Mouse (Mus musculus) heart, postnatal 36 days (tissue): ENCODE measurements around the gene Eps15l1. TPM values are rescaled to one million over a fixed set of nuclear protein-coding genes. Genes with fewer than 3 reads are reported as not detected.

ENCODE experiments used
- DNase-seq, 2 experiments: peaks; one replicate each; pipeline ENCODE4 v3.0.0; 2021 to 2022
- intact Hi-C: fragments of 180-260 bp; cut with DNase I; formaldehyde crosslinking; loops from one replicate; pipeline ENCODE4 v1.15.1; 2025
- total RNA-seq, 2 experiments: library from RNA; stranded (reverse); gene quantifications; 2 replicates each; pipeline ENCODE4 v1.2.3; 2021

Eps15l1 gene
- total RNA-seq, 2 experiments from 2014 or later: 41.5 to 43.0 TPM

DNA sequence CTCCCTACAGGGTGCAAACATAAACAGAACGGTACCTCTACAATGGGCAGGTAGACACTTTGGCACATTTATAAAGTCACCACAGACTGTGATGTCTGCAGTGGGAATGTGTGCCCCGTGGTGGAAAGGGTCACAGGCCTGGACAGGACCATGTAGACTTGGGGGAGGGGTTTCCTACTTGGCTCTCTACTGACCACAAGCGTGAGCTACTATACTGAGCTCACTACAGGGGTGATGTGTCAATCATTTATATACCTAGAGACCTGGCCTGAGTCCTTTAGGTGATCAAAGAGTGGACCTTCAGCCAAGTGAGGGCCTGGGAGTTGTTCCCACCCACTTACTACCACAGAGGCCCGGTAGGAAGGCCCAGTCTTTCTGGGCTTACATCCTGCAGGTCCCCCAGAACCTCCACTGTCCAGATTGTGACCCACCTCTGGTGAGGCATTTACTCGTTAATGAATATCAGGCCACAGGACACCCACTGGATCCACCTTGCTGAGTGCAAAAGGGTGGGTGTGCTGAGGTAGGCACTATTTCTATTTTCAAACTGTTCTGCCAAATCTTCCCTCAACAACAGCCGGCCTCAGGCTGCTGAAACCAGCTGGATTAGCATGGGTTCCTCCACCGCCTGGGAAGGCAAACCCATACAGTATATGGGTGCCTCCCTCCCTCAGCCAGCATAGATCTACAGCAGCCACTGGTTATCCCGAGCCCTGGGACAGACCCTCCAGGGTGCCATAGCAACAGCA lies 68.1 kb downstream of the Eps15l1 start:
- DNase-seq: no peak
- intact Hi-C loops: no loop called here

DNA sequence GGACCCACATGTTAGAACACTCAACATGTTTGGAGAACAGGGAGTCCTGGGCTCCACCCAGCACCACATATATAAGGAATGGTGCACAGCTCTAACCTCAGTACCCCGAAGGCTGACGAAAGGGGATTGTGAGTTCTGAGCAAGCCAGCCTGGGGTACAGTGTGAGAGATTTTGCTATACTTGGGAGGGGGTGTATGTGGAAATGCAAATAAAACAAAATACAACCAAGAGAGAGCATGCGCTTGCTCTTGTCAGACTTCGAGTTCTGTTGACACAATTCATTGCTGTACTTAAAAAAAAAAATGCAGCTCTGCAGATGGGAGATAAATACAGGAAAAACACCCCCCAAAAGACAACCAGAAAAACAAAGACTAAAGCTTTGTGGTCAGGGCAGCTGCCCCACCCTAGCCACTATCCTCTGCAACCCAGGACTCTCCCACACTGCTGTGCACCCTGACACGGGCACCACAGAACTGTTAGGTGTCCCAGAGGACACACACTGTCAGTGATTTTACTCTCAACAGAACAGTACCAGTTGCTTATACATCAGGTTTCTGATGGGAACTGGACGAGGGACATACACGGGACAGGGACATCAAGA lies 69.8 kb downstream of the Eps15l1 start:
- intact Hi-C loops: no loop called here
- no peak for DNase-seq

DNA sequence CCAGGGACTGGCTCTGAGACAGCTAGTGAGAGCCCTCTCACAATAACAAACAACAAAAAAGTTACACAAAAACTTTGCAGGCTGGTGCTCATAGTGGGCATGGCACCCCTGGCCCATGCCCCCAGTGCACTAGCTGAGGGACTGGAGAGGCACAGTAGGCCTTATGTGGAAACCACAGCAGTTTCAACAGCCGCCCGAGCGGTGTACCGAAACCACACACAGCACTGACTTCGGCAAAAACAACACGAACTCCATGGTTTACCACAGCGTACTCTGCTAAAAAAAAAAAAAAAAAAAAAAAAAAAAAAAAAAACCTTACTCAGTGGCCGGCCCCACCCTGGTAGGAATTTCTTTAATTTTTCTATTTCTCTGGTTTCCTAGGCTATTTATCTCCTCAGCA lies 70.5 kb downstream of the Eps15l1 start:
- intact Hi-C loops: no loop called here
- no peak for DNase-seq

DNA sequence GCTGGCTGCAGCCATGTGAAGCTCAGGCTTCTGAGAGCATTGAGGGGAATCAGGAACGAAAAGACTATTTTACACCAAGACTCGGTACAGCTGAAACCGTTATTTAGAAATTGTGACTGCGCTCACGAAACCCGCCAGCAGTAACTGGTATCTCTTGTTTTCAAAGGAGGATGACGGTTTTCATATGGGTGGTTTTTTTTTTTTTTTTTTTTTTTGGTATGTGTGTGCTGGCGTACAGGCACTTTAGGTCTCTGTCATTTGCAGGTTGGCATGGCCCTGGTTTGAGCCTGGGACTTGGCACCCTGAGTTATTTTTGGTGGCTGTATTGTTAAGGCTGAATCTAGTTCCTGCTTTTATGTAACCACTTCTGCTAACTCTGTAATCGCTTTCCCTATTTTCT lies 71.4 kb downstream of the Eps15l1 start:
- intact Hi-C loops: no loop called here
- DNase-seq: no peak

DNA sequence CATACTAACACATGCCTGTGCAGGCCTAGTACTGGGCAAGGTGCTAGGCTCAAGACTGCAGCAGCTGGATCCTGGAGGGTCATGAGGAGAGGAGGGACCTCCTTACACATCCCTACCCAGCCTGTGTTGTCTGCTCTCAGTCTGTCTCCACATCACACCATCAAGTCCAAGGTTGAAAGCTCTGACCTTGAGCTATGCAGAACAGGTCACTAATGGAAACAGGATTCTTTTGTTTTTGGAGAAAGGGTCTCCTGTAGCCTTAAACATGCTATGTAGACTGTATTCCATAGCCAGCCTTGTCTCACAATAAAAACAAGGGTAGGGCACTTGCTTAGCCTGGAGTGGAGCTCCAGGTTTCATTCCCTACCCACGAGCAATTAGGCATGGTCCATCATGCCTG lies 72.3 kb downstream of the Eps15l1 start:
- intact Hi-C loops: no loop called here

DNA sequence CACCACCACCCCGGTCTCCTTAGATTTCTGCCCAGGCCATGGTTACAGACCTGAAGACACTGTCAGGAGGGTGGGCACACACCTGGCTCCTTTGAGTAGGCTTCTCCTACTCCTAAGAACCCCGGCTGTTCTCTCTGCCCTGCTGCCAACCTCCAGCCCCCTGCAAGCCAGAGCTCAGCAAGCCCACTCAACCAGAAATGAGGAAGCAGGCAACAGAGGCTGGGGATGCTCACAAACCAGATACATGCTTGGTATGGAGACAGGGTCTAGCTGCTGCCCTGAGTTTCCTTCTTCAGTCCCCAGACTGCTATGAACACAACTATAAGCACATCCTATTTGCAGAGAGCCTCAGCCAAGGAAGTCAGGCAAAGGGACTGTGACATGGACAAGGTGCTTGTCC lies 73.1 kb downstream of the Eps15l1 start:
- intact Hi-C loops: no loop called here
- DNase-seq: no peak

More for the DNA sequence above, 72.3 kb downstream of the Eps15l1 start:
- no peak for DNase-seq

DNA sequence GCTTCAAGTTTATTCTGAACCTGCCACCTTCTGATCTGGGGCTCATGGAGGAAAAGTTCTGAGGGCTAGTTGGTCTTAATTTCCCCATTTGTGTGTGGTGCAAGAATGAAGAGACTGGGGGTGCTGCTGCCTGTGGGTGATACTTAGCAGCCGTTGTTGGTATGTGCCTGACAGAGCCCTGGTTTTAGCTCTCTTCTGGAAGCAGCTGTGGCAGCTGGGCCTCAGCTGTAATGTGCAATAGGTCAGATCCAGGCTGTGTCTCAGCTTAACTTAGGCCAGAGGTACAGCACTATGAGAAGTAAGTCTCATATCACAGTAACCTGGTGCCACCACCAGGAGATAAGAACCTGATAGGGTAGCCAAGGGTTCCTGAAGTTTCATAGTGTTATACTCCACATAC lies 73.7 kb downstream of the Eps15l1 start:
- intact Hi-C loops: no loop called here
- no peak for DNase-seq

DNA sequence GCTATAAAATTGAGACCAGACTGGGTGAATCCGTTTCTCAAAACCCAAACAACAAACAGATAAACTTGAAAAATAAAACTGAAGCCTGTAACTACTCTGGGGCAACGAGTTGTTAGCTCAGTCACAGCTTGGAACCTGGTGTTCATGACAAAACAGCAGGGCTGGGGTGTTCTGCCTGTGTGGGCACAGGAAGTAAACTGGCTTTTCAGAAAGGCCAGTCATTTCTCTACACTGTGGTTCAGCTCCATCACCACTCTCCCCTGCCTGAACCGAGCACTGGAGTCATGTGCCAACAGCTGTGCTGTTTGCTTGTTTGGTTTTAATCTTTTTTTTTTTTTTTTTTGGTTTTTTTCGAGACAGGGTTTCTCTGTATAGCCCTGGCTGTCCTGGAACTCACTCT lies 77.5 kb downstream of the Eps15l1 start:
- intact Hi-C loops: no loop called here

DNA sequence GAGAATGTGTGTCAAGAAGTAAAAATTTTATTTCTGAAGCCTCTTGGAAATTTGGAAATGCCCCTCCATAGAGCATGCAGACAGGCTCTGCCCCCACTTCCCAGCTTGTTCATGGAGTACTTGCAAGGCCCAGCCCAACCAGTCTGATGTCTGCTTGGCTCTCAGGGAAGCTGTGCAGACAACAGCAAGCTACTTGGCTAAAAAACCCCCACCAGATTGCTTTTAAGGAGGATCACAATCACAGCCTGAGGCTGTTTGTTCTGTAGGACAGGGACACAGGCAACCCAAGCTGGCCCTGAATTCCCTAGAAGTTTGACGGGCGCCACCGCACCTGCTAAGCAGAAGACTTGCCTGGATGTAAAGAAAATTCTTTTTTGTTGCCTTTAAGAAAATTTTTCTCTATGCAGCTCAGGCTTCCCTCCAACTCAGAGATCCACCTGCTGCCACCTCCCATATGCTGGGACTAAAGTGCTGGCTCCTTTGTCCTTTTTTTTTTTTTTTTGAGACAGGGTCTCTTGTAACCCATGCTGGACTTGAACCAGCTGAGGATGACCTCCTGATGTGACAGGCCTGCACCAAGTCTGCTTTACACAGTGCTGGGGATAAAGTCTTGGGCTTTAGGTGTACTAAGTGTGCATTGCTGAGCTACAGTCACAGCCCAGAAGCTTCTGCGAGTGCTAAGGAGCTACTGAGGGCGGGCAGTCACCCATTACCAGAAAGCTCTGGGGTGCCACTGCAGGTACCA lies 78.5 kb downstream of the Eps15l1 start:
- no peak for DNase-seq
- intact Hi-C loops: no loop called here

More for the DNA sequence above, 77.5 kb downstream of the Eps15l1 start:
- DNase-seq: no peak

DNA sequence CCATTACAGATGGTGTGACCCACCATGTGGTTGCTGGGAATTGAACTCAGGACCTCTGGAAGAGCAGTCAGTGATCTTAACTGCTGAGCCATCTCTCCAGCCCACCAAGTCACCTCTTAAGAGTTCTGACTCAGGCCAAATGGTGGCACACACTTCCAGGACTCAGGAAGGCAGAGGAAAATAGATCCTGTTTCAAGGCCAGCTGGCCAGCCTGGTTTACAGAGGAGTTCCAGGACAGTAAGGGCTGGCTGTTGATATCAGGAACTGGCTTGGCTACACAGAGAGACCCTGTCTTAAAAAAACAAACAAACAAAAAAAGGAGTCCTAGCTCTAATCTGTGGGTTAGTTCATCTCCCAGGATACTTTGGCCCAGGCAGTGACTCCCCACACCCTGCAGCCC lies 84.2 kb downstream of the Eps15l1 start:
- DNase-seq: no peak
- intact Hi-C loops: loop anchor here (2.0 kb wide), 1 partner anchor 28 kb away; no protein-coding TSS in a partner anchor

DNA sequence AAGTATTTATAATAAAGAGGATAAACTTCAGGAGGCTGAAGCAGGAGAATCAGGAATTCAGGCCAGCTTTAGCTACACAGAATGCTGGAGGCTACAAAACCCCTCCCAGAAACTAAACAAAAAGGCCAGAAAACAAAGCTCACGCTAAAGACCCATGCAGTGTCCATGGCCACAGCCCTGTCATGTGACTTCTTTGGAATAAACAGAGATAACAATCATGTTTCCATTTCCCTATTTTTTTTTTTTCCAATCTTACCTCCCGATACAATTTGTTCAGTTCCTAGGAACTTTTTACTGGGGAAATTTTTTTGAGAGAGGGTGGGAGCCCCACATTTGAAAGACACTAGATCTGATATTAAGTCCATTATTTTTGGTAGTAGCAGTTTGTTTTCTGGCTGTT lies 85.0 kb downstream of the Eps15l1 start:
- intact Hi-C loops: loop anchor here (2.0 kb wide), 1 partner anchor 29 kb away; no protein-coding TSS in a partner anchor
- DNase-seq: no peak

DNA sequence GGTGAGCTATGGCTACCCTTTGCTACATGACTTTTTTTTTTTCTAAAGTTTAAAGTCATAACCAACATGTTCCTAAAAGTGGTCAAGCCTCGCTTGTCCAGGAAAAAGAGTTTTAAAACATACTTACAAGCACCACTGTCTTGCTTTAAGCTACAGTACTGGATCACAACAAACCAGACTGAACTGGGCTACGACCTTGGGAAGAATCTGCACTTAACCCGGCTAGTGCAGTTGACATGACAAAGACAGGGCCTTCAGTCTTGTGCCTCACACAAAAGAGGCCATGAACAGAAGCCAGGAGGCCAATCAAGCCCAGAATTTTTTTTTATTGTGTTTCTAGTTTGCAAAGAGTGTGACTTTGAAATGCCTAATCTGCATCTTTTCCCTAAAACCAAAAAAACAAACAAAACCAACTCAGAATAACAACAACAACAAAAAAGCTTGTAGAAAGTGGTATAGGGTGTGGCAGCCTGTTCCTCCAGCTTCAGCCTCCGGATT lies 87.1 kb downstream of the Eps15l1 start:
- intact Hi-C loops: no loop called here
- DNase-seq: no peak

DNA sequence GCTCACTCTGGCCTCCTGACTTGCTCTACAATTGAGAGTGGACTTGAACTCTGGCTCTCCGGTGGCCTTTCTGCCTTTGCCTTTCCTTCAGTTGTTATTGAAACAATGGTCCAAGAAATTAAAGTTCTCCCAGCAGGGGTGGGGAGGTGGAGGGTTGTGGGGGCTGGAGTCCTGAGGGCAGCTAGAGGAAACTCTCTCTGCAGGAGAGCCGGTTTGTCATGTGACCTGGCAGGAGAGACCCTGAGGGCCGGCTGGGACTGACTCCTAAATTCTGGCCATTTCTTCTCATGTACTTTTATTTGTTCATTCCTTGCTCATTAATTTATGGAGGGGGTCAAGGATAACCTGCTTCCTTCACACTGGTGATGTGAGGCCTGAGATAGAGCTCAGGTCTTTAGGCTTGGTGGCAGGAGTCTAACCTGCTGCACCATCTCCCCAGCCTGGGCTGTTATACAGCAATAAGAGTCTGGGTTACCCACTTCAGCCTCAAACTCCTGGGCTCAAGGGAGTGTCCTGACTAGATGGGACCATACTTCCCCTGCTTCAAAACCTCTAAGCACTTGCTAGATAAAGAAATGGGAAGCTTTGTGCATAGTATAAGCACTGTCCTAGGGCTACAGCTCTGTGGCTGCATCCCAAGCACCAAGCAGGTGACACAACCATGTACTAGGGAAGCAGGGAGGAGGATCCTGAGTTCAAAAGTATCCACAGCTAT lies 87.7 kb downstream of the Eps15l1 start:
- no peak for DNase-seq
- intact Hi-C loops: no loop called here

DNA sequence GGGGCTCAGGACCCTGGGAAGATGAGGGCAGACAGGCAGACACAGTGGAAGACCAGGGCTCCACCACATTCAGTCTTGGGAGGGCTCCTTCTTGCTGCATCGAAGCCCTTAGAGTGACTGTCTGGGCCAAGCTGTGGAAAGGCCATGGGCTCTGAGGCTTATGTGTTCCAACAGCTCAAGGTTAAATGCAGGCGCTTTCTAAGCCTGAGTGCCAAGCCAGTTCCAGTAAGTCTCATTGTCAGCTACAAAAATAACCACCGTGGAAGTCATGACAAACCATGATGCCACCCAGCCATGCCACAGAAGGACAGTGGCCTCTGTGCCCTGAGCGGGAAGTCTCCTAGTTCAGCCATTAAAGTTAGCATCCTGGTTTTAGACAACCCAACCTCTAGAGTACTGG lies 89.6 kb downstream of the Eps15l1 start:
- DNase-seq: no peak
- intact Hi-C loops: no loop called here

DNA sequence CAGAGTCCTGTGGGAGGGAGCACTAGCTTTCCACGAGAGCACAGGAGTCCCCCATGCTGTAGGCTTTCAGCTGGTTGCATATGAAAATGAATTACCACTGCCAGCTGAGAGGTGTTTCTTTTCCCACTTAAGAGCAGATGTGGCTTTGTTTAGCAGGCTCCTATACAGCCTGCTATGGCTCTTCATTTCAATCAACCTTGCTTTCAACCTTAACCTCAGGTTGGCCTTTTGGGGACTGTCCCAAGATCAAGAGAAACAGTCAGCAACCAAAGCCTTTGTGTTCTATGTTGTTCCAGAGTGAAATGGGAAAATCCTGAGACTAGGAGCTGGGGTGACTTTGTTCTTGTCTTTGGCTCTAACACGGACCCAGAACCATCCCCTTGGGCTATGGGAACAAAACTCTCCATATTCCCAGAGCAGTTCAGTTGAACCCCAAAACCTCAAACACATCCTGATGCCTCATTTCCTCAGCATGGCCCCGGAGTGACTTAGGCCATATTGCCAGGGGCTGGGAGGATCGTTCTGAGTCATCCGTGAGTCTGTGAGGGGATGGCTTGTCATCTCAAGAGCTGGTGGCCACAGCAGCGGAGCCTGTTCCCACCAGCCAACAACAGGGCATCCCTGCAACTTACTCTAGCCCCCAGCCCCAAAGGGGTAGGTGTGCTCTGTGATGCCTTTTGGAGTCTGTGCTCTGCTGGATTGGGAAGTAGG lies 90.3 kb downstream of the Eps15l1 start:
- intact Hi-C loops: no loop called here
- DNase-seq: no peak

DNA sequence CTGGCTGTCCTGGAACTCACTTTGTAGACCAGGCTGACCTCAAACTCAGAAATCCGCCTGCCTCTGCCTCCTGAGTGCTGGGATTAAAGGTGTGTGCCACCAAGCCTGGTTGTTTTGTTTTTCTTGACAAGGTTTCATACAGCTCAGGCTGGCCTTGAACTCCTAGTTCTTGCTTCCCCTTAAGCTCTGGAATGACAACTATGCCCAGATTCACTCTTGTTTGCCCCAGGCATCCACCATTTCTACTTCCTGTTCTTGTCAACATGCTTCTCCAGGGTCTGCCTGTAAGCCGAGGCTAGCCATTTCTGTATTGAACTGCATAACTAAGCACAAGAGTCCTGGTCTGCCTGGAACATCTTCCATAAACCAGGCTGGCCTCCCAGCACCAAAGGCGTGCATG lies 92.1 kb downstream of the Eps15l1 start:
- intact Hi-C loops: no loop called here
- no peak for DNase-seq

DNA sequence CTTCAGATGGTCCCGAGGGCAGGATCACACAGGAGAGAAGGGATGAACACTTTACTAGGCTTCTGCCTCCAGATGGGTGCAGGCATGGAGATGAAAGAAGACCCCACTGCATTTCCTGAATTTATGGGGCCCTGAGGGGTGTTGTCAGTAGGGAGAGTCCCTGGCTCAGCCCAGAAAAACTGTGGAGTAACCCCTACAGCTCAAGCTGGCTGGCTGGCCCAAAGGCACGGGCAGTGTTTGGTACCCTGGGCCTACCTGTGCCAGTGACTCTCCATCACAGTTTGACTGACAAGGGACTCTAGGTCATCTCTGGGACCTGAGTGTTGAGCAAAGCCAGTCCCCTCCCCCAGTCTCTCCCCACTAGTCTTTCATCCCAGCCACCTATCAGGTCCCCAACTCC lies 96.6 kb downstream of the Eps15l1 start:
- no peak for DNase-seq
- intact Hi-C loops: loop anchor here (5.0 kb wide), 1 partner anchor 33 kb away; no protein-coding TSS in a partner anchor

DNA sequence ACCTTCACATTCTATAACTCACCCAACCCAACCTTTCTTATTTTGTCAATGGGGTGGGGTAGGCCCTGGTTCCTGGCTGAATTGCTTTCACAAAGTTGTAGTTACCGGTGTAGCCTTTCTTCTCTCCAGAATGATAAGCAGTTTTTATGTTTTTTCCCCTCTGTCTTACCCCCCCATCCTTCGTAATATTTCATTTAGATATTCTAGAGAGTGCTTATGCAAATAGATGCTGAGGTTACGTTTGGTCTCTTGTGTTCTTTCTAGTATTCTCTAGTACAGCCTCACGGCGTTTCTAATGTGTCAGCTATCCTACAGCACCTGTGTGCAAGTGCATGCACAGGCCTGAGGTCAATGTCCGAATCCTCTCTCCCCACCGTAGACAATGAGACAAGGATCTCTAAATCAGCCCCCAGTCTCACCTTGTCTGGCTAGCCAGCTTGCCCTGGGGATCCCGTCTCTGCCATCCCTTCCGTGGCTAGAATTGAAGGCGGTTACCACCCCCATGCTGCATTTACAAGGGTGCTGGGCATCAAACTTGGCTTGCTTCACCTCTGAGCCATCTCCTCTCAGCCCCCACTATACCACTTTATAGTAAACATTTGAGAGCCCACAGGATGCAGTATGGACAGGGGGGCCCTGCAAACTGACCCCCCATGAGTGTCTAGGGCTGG lies 97.1 kb downstream of the Eps15l1 start:
- DNase-seq: peak in 1 of 2 experiments; percentile 41
- intact Hi-C loops: loop anchor here (5.0 kb wide), 1 partner anchor 33 kb away; no protein-coding TSS in a partner anchor

DNA sequence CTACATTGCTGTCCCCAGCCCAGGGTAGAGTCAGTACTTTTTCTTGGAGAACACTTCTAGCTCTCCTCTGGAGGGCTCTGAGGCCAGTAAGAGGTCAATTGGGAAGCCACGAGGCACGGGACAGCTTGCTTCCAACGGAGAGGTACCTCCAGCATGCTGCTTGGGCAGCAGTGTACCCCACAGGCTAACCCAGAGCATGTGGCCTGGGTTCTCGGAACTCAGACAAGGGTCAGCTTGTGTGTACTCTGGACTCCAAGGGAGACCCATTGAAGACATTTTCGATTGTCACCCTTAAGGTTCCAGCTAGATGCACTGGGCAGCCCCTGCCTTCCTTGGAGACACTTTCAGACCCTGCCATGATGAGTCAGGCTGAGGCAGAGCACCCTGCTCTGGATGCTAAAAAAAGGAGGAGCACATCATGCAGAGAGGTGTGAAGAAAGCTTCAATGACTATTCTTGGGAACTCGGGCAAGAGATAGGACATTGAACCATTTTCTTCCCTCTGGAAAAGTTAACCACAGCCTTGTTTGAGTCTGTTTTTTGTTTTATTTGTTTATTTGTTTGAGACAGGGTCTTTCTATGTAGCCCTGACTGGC lies 98.0 kb downstream of the Eps15l1 start:
- peak; percentile 47 to 52 for DNase-seq
- intact Hi-C loops: loop anchor here (5.0 kb wide), 1 partner anchor 34 kb away; no protein-coding TSS in a partner anchor
